Mouse (Mus musculus) T-helper 17 cell (primary cell): ENCODE data around the gene Scnm1.

Experiments
- in situ Hi-C, 2 experiments: fragments of 300-600 bp; cut with MboI, MseI; formaldehyde crosslinking; loops; 1 replicate in 1 of 2; 2 replicates in 1 of 2; pipeline ENCODE4 v1.15.1; 2025; ENCODE audit warnings: high pct_unique_total_duplicates in 2 of 2

Gene Scnm1

GRCm38 (mm10) chr3:95110911-95111726 lies 22.7 kb downstream of the Scnm1 start, which contains the start of gene Vps72:
Vps72 (plus strand) TSS chr3:95111022.
- in situ Hi-C loops, result loop anchor here in 1 of 2 experiments (25.0 kb wide), 1 partner anchor 1126 kb away; the partner anchor contains the start of genes Hist2h2aa1, Hist2h2aa2, Hist2h3c1 and Hist2h3c2

- in situ Hi-C loops, result loop anchor here in 1 of 2 experiments (25.0 kb wide), 1 partner anchor 1129 kb away; the partner anchor contains the start of genes Hist2h2aa1, Hist2h2aa2, Hist2h3c1 and Hist2h3c2
Measured at GRCm38 (mm10) chr3:95107898-95108297, 25.9 kb downstream of the Scnm1 start.

GRCm38 (mm10) chr3:95107308-95107707 lies 26.5 kb downstream of the Scnm1 start:
- in situ Hi-C loops, result loop anchor here in 1 of 2 experiments (25.0 kb wide), 1 partner anchor 1130 kb away; the partner anchor contains the start of genes Hist2h2aa1, Hist2h2aa2, Hist2h3c1 and Hist2h3c2

GRCm38 (mm10) chr3:95106338-95107117 lies 27.3 kb downstream of the Scnm1 start, which contains the start of gene Pip5k1a:
Pip5k1a (minus strand) TSS chr3:95106930.
- in situ Hi-C loops, result loop anchor here in 1 of 2 experiments (25.0 kb wide), 1 partner anchor 1131 kb away; the partner anchor contains the start of genes Hist2h2aa1, Hist2h2aa2, Hist2h3c1 and Hist2h3c2

- in situ Hi-C loops, result loop anchor here in 1 of 2 experiments (25.0 kb wide), 1 partner anchor 1132 kb away; the partner anchor contains the start of genes Hist2h2aa1, Hist2h2aa2, Hist2h3c1 and Hist2h3c2
Measured at GRCm38 (mm10) chr3:95105586-95106337, 28.0 kb downstream of the Scnm1 start.

- in situ Hi-C loops, result loop anchor here in 1 of 2 experiments (25.0 kb wide), 1 partner anchor 1132 kb away; the partner anchor contains the start of genes Hist2h2aa1, Hist2h2aa2, Hist2h3c1 and Hist2h3c2
Measured at GRCm38 (mm10) chr3:95105121-95105520, 28.7 kb downstream of the Scnm1 start.

- in situ Hi-C loops, result loop anchor here in 1 of 2 experiments (25.0 kb wide), 1 partner anchor 1136 kb away; the partner anchor contains the start of genes Hist2h2aa1, Hist2h2aa2, Hist2h3c1 and Hist2h3c2
Measured at GRCm38 (mm10) chr3:95100854-95101253, 33.0 kb downstream of the Scnm1 start.

GRCm38 (mm10) chr3:95088071-95088470 lies 45.7 kb downstream of the Scnm1 start:
- in situ Hi-C loops, result no loop called here
